Mouse (Mus musculus) hindbrain, embryonic 15.5 days (tissue): ENCODE measurements around the gene Slc13a4. TPM values are rescaled to one million over a fixed set of nuclear protein-coding genes. Genes with fewer than 3 reads are reported as not detected.

Experiments
- ATAC-seq: fragments of 200-750 bp; cut with Nextera tagmentation; 2 replicates; pipeline ENCODE4 v1.8.0; 2017; ENCODE audit warnings: low read depth, moderate number of reproducible peaks, moderate TSS enrichment; ENCODE audit not compliant: low FRiP score
- H3K27ac ChIP-seq: fragments of 300-500 bp; sonication (generic); replicated peaks from 2 replicates; pipeline ENCODE4 v1.5.1; 2015; ENCODE audit warnings: mild to moderate bottlenecking, inconsistent platforms
- H3K27me3 ChIP-seq: fragments of 300-500 bp; sonication (generic); 2 replicates; pipeline ENCODE4 v1.6.1; 2015; ENCODE audit warnings: control low read depth, inconsistent platforms
- H3K36me3 ChIP-seq: fragments of 300-500 bp; sonication (generic); 2 replicates; pipeline ENCODE4 v1.6.1; 2015; ENCODE audit warnings: control low read depth, inconsistent platforms
- H3K4me1 ChIP-seq: fragments of 300-500 bp; sonication (generic); replicated peaks from 2 replicates; pipeline ENCODE4 v1.6.1; 2015; ENCODE audit warnings: control low read depth, inconsistent platforms
- H3K4me2 ChIP-seq: fragments of 300-500 bp; sonication (generic); 2 replicates; pipeline ENCODE4 v1.6.1; 2015; ENCODE audit warnings: moderate library complexity, mild to moderate bottlenecking, inconsistent platforms
- H3K4me3 ChIP-seq: fragments of 300-500 bp; sonication (generic); 2 replicates; pipeline ENCODE4 v1.5.1; 2015; ENCODE audit warnings: mild to moderate bottlenecking, inconsistent platforms
- H3K9ac ChIP-seq: fragments of 300-500 bp; sonication (generic); 2 replicates; pipeline ENCODE4 v1.6.1; 2015; ENCODE audit warnings: inconsistent platforms
- H3K9me3 ChIP-seq: fragments of 300-500 bp; sonication (generic); 2 replicates; pipeline ENCODE4 v1.6.1; 2016; ENCODE audit warnings: control low read depth, inconsistent platforms
- WGBS: fragments of 180-500 bp; shearing (Covaris S2); methylation state at CpG from one replicate; pipeline ENCODE4 v1.1.7; 2015; 5-methylcytosine and 5-hydroxymethylcytosine counted together
- polyA plus RNA-seq: library from polyadenylated mRNA; unstranded; fragments of >200 nt; fragmentation: Nextera tagmentation; extraction: Ambion mirVana; gene quantifications from 2 replicates; pipeline ENCODE4 v1.2.1, GENCODE M21; 2015

The Slc13a4 gene
- polyA plus RNA-seq, 1 experiment from 2014 or later: 7.5 TPM

GRCm38 (mm10) chr6:35252477-35253346, 55.2 kb downstream of the Slc13a4 start:
- WGBS: under 1% methylated on average over 60 of the region's 60 CpGs
- no peaks in the 10 kb centered on the region for H3K27me3 ChIP-seq
- H3K27ac ChIP-seq: peak overlapping the region; percentile 78
- H3K4me3 ChIP-seq: peak overlapping the region; percentile 76
- peaks cover 34% of the 10 kb centered on the region for H3K4me1 ChIP-seq
- no peaks in the 10 kb centered on the region for H3K36me3 ChIP-seq
- H3K9ac ChIP-seq: peak overlapping the region; percentile 72
- no peaks in the 10 kb centered on the region for H3K9me3 ChIP-seq
- H3K4me2 ChIP-seq: peak overlapping the region; percentile 71
- peak; percentile 90 for ATAC-seq

DNA sequence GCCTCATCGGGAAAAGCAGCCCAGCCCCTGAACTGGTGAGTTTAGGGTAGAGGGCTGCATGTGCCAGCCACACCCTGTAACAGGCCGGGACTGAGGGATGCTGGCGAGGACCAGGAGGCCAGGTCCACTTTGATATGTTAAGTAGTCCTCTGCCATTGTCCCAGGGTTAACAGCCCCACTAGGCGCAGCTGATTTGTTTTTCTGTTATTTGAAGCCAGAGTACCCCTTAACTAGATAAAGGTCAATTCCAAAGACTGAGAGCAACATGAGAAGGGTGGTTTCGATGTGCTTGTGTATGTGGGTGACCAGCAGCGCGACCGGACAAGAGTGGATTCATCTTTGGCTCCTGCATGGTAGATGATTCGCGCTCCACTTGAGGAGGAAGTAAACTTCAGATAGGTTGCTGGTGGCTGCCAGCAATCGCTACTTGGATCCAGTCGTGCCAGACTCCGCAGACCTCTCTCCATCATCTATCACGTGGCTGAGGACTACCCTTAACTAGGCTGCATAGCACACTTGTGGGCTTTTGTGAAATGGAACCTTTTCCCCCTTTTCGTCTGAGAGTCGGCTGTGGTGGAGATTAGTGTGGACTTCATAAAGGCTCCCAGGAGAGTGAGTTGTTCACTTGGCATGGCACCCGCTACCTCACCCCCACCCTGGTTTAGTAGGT, 56.0 kb downstream of the Slc13a4 start:
- no peak overlapping the region; the same call in 1 of the 2 replicates for H3K27ac ChIP-seq
- 0 out of 2 replicates have a peak, but pooled peaks cover 2% of the 10 kb centered on the region for H3K36me3 ChIP-seq
- whole genome bisulfite sequencing: 65% methylated on average over 17 of the region's 17 CpGs
- peak overlapping the region; percentile 76 for H3K4me3 ChIP-seq
- peak overlapping the region; percentile 71 for H3K4me2 ChIP-seq
- H3K9me3 ChIP-seq: no peaks in the 10 kb centered on the region
- peak overlapping the region; percentile 72 for H3K9ac ChIP-seq
- no peaks in the 10 kb centered on the region for H3K27me3 ChIP-seq
- no peak; the same call in none of the 2 replicates for ATAC-seq
- H3K4me1 ChIP-seq: peaks cover 31% of the 10 kb centered on the region

- Histone ChIP-seq H3K9me3 (no peaks in the 10 kb centered on the region), H3K4me3 (no peak overlapping the region), H3K27me3 (no peaks in the 10 kb centered on the region), H3K4me1 (no peaks in the 10 kb centered on the region), H3K9ac (no peak overlapping the region), H3K27ac (no peak overlapping the region), H3K4me2 (no peak overlapping the region), H3K36me3 (peaks cover 55% of the 10 kb centered on the region)
- 55% methylated on average over 5 of the region's 5 CpGs for WGBS
- no peak for ATAC-seq
These were observed 62.8 kb downstream of the Slc13a4 start for GRCm38 (mm10) chr6:35245086-35245485.

GRCm38 (mm10) chr6:35243989-35244388, 63.9 kb downstream of the Slc13a4 start:
- Histone ChIP-seq H3K27ac (no peak overlapping the region), H3K4me3 (no peak overlapping the region), H3K4me1 (no peaks in the 10 kb centered on the region), H3K4me2 (no peak overlapping the region), H3K9me3 (no peaks in the 10 kb centered on the region), H3K9ac (no peak overlapping the region), H3K27me3 (no peaks in the 10 kb centered on the region), H3K36me3 (peaks cover 65% of the 10 kb centered on the region)
- WGBS: 88% methylated on average over 9 of the region's 9 CpGs
- no peak for ATAC-seq

DNA sequence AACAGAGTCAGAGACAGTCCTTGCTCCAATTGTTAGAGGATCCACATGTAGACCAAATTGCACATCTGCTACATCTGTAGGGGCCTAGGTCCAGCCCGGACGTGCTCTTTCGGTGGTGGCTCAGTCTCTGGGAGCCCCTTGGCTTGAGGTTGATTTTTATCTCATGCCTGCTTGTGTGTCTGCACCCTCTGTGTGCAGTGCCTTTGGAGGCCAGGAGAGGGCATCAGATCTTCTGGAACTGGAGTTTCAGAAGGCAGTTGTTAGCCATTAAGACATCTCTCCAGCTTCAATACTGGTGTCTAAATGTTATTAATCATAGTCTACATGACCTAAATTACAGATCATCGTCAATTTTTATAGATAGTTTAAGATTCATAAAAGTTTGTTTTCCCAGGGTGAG, 64.7 kb downstream of the Slc13a4 start:
- Histone ChIP-seq H3K9me3 (no peaks in the 10 kb centered on the region), H3K4me1 (no peaks in the 10 kb centered on the region), H3K27ac (no peak overlapping the region), H3K9ac (no peak overlapping the region), H3K4me3 (no peak overlapping the region), H3K4me2 (no peak overlapping the region), H3K36me3 (peaks cover 72% of the 10 kb centered on the region), H3K27me3 (no peaks in the 10 kb centered on the region)
- 97% methylated on average over 4 of the region's 4 CpGs for WGBS
- no peak for ATAC-seq

DNA sequence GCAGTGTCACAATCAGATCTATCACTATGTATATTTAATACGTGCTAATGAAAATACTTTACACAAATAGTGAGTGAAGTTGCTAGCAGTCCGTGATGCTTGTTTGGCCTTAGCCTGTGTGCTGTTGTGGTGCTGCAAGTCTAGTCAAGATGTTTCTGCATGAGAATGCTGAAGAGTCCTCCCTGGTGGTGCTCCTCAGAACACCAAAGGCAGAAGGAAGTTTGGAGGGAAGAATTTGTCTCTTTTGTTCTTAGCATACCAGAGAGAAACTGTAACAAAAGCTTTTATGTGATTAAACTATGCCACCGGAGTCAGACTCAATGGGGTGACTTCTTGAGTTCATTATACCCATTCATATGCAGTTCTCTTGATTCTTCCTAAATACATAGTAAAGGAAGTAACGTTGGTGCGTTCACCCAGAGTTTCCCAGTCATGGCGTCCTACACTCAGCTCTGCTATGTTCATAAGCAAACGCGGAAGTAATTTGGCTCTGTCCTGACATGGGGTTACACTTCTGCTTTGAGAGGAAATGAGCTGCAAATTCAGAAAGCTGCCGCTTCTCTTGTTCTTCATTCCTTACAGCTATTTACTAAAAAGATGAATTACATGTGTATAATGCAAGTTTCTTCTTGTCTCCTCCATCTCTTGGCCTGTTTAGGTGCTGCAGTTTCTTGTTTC, 71.7 kb downstream of the Slc13a4 start:
- Histone ChIP-seq H3K4me3 (no peak overlapping the region), H3K36me3 (peaks cover 80% of the 10 kb centered on the region), H3K4me2 (no peak overlapping the region), H3K27me3 (no peaks in the 10 kb centered on the region), H3K4me1 (no peaks in the 10 kb centered on the region), H3K9me3 (no peaks in the 10 kb centered on the region), H3K27ac (no peak overlapping the region), H3K9ac (no peak overlapping the region)
- 51% methylated on average over 9 of the region's 9 CpGs for WGBS
- no peak for ATAC-seq

DNA sequence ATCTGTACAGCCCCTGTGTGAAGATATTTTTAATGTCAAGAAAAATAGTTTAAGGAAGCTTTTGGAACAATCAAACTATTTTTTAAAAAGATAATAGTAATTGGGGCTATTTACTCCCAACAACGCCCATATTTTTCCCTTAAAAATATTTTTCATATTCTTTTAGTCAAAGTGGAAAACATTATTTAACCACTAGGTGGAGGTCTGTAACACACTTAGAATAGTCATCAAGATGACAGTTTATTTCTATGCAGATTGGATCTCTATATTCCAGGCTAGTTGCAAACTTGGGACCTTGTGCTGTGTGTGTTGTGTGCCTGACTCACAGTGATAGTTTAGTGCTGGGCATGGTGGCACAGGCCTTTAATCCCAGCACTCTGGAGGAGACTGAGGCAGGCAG, 78.5 kb downstream of the Slc13a4 start:
- WGBS: 96% methylated on average over 1 of the region's 1 CpGs
- Histone ChIP-seq H3K4me3 (no peak overlapping the region), H3K36me3 (peaks cover 59% of the 10 kb centered on the region), H3K27ac (no peak overlapping the region), H3K27me3 (no peaks in the 10 kb centered on the region), H3K4me1 (no peaks in the 10 kb centered on the region), H3K9me3 (no peaks in the 10 kb centered on the region), H3K9ac (no peak overlapping the region), H3K4me2 (no peak overlapping the region)
- no peak for ATAC-seq

- H3K9ac ChIP-seq: no peak overlapping the region
- H3K27ac ChIP-seq: no peak overlapping the region
- ATAC-seq: no peak
- no peaks in the 10 kb centered on the region for H3K4me1 ChIP-seq
- 75% methylated on average over 4 of the region's 4 CpGs for WGBS
- no peaks in the 10 kb centered on the region for H3K9me3 ChIP-seq
- H3K4me3 ChIP-seq: no peak overlapping the region
- peaks cover 44% of the 10 kb centered on the region for H3K36me3 ChIP-seq
- H3K4me2 ChIP-seq: no peak overlapping the region
- H3K27me3 ChIP-seq: no peaks in the 10 kb centered on the region
These were observed 82.2 kb downstream of the Slc13a4 start for GRCm38 (mm10) chr6:35225696-35226095.

Other genes with a start within 250 kb of the Slc13a4 start
- 30.1 and 33.2 TPM in 2 replicates for gene Cnot4, start 174.4 kb downstream of the Slc13a4 start, polyA plus RNA-seq
- gene Nup205, start 130.7 kb downstream of the Slc13a4 start, polyA plus RNA-seq: 21.2 and 21.4 TPM in 2 replicates
- 1.4 and 1.7 TPM in 2 replicates for gene Fam180a, start 18.0 kb upstream of the Slc13a4 start, polyA plus RNA-seq
- gene Mtpn, start 231.8 kb upstream of the Slc13a4 start, polyA plus RNA-seq: 208 and 209 TPM in 2 replicates